Mouse (Mus musculus) forebrain, postnatal 0 days (tissue): ENCODE data around the gene Hcls1. TPM values are rescaled to one million over a fixed set of nuclear protein-coding genes. Genes with fewer than 3 reads are reported as not detected.

Source experiments
- ATAC-seq: fragments of 200-750 bp; cut with Nextera tagmentation; 2 replicates; pipeline ENCODE4 v1.8.0; 2017; ENCODE audit warnings: mild to moderate bottlenecking, moderate library complexity
- DNase-seq: peaks from one replicate; pipeline ENCODE4 v3.0.0-alpha.2; 2015
- H3K27ac ChIP-seq: fragments of 300-500 bp; sonication (generic); 2 replicates; pipeline ENCODE4 v1.5.1; 2014; ENCODE audit warnings: low read depth, mild to moderate bottlenecking, antibody characterized with exemption, low read length, moderate library complexity, mixed read lengths
- H3K27me3 ChIP-seq: fragments of 300-500 bp; sonication (generic); 2 replicates; pipeline ENCODE4 v1.6.1; 2014; ENCODE audit warnings: mild to moderate bottlenecking, low read length, mixed read lengths; ENCODE audit not compliant: insufficient read depth
- H3K36me3 ChIP-seq: fragments of 300-500 bp; sonication (generic); 2 replicates; pipeline ENCODE4 v1.6.1; 2014; ENCODE audit warnings: mild to moderate bottlenecking, moderate library complexity; ENCODE audit not compliant: insufficient read depth
- H3K4me1 ChIP-seq: fragments of 300-500 bp; sonication (generic); 2 replicates; pipeline ENCODE4 v1.6.1; 2014; ENCODE audit warnings: antibody characterized with exemption; ENCODE audit not compliant: insufficient read depth
- H3K4me2 ChIP-seq: fragments of 300-500 bp; sonication (generic); 2 replicates; pipeline ENCODE4 v1.6.1; 2014; ENCODE audit warnings: low read depth, mild to moderate bottlenecking, moderate library complexity
- H3K4me3 ChIP-seq: fragments of 300-500 bp; sonication (generic); 2 replicates; pipeline ENCODE4 v1.5.1; 2014; ENCODE audit warnings: low read depth, low read length, mixed read lengths
- H3K9ac ChIP-seq: fragments of 300-500 bp; sonication (generic); 2 replicates; pipeline ENCODE4 v1.6.1; 2014; ENCODE audit warnings: mild to moderate bottlenecking
- H3K9me3 ChIP-seq: fragments of 300-500 bp; sonication (generic); 2 replicates; pipeline ENCODE4 v1.6.1; 2016; ENCODE audit warnings: low read length
- CTCF ChIP-seq: sonication (generic); IDR thresholded peaks from 2 replicates; pipeline ENCODE4 v1.5.1; 2016; ENCODE audit warnings: antibody characterized with exemption, control low read depth, low read depth
- WGBS: fragments of 180-500 bp; shearing (Covaris S2); extraction: QIAGEN DNeasy Blood & Tissue Kit; methylation state at CpG from one replicate; pipeline ENCODE4 v1.1.7; 2014; 5-methylcytosine and 5-hydroxymethylcytosine counted together
- polyA plus RNA-seq: library from polyadenylated mRNA; unstranded; fragments of >200 nt; fragmentation: Nextera tagmentation; extraction: Ambion mirVana; gene quantifications from 2 replicates; pipeline ENCODE4 v1.2.1, GENCODE M21; 2015
- total RNA-seq: library from RNA; depleted of rRNA; stranded (reverse); fragments of >200 nt; gene quantifications from 2 replicates; pipeline ENCODE4 v1.2.3, GENCODE M21; 2014

Gene Hcls1
- total and polyA plus RNA-seq, 2 experiments from 2014 or later: 1.8 to 2.3 TPM

DNA sequence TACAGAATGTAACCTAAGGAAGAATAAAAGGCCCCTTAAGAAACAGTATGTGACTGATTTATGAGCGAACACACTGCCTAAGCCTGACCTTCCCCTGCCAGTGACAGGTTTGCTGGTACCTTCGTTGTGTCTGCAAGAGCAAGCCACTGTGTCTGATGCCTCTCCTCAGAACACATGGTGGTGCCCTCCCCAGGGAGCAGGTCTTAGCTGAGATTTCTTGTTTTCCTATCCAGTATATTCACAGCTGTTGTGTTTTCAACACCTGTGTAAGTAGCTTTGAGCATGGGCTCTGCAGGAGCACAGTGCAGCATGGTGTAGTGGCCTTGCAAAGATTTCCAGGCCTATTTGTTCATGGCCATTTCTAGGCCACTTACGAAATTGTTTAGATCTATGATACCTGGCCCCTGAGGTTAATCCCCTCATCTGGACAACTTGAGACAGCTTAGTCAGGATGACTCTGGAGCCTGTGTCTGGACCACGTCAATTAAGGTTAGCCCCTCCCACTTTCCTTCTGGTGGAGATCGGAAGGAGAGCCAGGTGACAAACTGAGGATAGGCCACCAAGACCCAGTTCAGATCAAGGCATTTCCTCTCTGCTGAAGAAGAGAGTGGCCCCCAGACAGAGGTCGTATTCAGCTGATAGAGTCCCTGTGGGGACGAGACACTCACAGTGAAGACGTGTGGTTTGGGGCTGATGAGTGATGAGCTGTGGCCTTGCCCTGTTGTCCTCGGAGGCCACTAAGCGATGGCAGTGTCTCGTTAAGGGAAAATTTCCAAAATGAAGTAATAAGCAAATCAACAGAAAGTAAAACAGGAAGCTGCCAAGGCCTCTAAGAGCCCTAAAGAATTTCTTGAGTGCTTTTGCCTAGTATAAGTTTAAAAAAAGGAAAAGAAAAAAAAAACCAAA lies 4.3 kb upstream of the Hcls1 start:
- Histone ChIP-seq H3K4me1 (no peaks in the 10 kb centered on the region), H3K36me3 (peaks cover 73% of the 10 kb centered on the region), H3K9me3 (no peaks in the 10 kb centered on the region), H3K4me2 (no peak overlapping the region), H3K4me3 (no peak overlapping the region), H3K27me3 (no peaks in the 10 kb centered on the region), H3K9ac (no peak overlapping the region), H3K27ac (no peak overlapping the region)
- no peak for TF ChIP-seq CTCF
- 84% methylated on average over 11 of the region's 11 CpGs for WGBS
- ATAC-seq: no peak
- no peak for DNase-seq

DNA sequence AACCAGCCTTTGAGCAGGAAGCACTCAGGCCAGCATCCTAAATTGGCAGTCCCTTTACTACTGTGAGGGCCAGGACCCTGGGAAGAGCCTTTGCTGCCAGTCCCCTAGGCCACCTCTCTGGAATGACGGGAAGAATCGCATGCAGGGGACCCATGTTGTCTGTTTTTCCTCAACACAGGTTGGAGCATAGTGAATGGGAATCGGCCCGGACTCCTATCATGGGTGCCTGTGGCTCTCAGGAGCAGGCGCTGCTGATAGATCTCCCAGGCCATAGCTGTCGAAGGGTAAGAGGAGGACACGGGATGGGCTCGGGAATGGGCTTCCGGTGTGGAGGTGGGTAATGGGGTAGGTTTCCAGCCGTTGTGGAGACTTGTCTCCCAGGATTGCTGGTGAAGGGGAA lies 3.4 kb upstream of the Hcls1 start:
- Histone ChIP-seq H3K27ac (no peak overlapping the region), H3K4me1 (no peaks in the 10 kb centered on the region), H3K9ac (no peak overlapping the region), H3K4me3 (no peak overlapping the region), H3K9me3 (no peaks in the 10 kb centered on the region), H3K36me3 (peaks cover 65% of the 10 kb centered on the region), H3K4me2 (no peak overlapping the region), H3K27me3 (no peaks in the 10 kb centered on the region)
- no peak for DNase-seq
- WGBS: 94% methylated on average over 10 of the region's 10 CpGs
- TF ChIP-seq CTCF: no peak
- no peak for ATAC-seq

DNA sequence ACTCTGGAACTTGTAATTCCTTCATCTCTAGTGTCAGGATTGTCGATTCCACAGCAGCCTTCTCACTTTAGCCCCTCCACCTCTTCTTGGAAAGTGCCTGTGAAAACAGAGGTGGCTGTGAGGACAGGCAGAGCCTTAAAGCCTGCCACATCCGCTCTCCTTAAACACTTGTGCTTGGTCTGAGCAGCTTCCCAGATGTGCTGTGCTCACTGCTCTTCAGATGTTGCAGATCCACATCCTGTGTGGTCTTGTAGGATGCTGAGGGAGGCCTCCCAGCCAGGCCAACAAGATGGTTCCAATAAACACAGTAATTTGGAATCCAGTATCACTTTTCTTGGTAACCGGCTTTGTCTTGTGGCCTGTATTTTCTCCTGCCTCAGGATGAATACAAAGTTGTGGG lies 2.8 kb upstream of the Hcls1 start:
- H3K36me3 ChIP-seq: peaks cover 59% of the 10 kb centered on the region
- 90% methylated on average over 3 of the region's 3 CpGs for WGBS
- no peaks in the 10 kb centered on the region for H3K4me1 ChIP-seq
- ATAC-seq (no peak), DNase-seq (no peak)
- TF ChIP-seq CTCF: no peak
- H3K4me2 ChIP-seq: no peak overlapping the region
- H3K27me3 ChIP-seq: no peaks in the 10 kb centered on the region
- no peak overlapping the region for H3K4me3 ChIP-seq
- H3K9ac ChIP-seq: no peak overlapping the region
- H3K27ac ChIP-seq: no peak overlapping the region
- no peaks in the 10 kb centered on the region for H3K9me3 ChIP-seq

DNA sequence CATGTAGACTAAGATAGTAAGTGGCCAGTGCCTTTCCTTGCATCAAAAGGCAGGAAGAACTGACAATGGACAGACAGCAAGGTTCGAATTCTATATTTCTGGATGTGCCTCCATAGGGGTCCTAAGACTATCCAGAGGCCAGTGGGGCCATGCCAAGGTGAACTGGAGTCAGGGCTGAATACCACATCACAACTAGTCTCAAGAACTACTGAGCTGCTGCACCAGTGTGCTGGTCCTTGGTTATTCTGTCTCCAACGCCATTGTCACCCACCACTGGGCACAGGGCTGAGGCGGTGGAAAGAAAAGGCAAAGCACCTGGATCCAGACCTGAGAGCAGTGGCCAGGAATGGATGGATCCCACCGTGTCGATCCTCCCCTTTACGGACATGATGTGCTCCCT lies 2.2 kb upstream of the Hcls1 start:
- Histone ChIP-seq H3K4me2 (no peak overlapping the region), H3K4me3 (no peak overlapping the region), H3K27ac (no peak overlapping the region), H3K4me1 (no peaks in the 10 kb centered on the region), H3K36me3 (peaks cover 54% of the 10 kb centered on the region), H3K9me3 (no peaks in the 10 kb centered on the region), H3K27me3 (no peaks in the 10 kb centered on the region), H3K9ac (no peak overlapping the region)
- WGBS: 92% methylated on average over 6 of the region's 6 CpGs
- DNase-seq: no peak
- ATAC-seq: no peak
- TF ChIP-seq CTCF: no peak

DNA sequence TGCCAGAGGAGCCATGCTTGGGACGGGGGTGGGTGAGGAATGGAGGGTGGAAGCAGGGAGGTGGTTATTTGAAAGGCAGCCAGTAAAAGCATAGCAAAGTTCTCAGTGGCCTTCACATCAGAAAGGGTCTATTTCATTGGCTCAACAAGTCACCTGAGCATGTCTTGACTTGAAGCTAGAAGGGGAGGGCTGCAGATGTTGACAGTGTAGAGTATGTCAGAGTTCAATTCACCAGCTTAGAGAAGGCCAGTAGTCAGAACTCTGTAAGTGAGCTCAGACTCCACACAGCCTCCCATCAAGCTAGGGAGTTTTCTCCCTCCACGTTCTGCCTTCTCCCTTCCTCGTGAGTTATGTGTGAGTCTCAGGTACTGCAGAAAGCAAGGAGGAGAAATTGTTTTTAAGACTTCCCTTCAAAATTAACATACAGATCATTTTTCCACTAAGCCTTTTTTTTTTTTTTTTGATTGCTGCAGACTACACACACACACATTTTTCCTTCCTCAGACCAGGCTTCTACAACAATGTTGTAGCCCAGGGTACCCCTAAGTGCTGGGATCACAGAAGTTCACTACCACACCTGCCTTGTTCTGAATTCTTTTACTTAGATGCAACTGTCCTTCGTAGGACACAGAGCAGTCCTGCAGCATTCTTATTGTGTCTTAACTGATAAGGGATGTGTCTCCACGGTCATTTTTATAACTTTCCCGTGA lies 497 bp upstream of the Hcls1 start:
- H3K27ac ChIP-seq: no peak overlapping the region
- no peak overlapping the region for H3K4me3 ChIP-seq
- H3K9me3 ChIP-seq: no peaks in the 10 kb centered on the region
- H3K4me2 ChIP-seq: no peak overlapping the region
- ATAC-seq (no peak), DNase-seq (no peak)
- TF ChIP-seq CTCF: no peak
- H3K27me3 ChIP-seq: no peaks in the 10 kb centered on the region
- H3K4me1 ChIP-seq: no peaks in the 10 kb centered on the region
- no peak overlapping the region for H3K9ac ChIP-seq
- peaks cover 37% of the 10 kb centered on the region for H3K36me3 ChIP-seq
- WGBS: 83% methylated on average over 6 of the region's 6 CpGs

DNA sequence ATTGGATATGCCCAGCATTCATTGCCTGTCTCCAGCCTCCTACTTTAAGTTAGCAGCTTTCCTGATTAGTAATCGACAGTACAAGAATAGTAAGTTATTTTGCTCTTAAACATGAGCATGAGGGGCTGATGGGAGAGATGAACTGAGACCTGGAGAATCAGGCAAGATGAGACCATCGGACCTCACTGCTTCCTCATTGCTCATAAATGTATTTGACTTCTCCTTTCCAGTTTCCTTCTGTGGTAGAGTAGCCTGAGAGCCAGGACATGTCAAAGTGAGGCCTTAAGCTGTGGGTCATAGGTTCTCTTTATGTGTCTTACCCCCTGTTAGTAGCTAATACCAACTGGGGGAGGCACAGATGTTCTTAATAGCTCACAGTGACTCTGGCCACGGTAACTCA lies 1.0 kb downstream of the Hcls1 start:
- 93% methylated on average over 3 of the region's 3 CpGs for WGBS
- ATAC-seq: no peak
- no peak overlapping the region for H3K4me2 ChIP-seq

DNA sequence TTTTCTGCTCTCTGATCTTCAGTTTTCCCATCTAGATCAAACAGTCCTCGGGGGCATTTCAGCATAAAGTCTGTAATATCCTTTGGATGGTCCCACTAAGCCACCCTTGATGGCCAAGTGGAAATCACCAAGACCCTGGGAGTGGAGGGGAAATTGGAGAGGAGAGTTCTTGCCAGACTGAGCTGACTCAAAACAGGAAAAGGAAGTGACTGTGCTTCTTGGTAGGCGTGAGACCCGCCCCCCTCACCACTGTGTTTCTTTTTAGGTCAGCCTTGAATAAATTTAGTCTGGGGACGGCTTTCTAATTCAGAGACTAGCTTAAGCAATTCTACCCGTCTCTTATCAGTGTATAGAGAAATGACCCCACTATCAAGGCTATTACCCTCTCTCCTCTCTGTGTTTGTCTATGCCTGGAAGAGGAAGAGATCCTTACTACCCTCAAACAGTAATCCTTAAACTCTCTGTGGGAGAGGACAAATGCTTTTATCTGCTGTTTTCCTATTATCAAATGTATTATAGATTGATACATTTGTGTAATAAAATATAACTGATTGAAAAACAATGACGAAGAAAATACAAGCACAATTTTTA lies 6.4 kb downstream of the Hcls1 start:
- 74% methylated on average over 6 of the region's 6 CpGs for WGBS
- TF ChIP-seq CTCF: no peak

More for the DNA sequence above, 1.0 kb downstream of the Hcls1 start:
- TF ChIP-seq CTCF: no peak
- Histone ChIP-seq H3K4me3 (no peak overlapping the region), H3K4me1 (no peaks in the 10 kb centered on the region), H3K9me3 (no peaks in the 10 kb centered on the region), H3K27me3 (no peaks in the 10 kb centered on the region), H3K27ac (no peak overlapping the region), H3K36me3 (peaks cover 22% of the 10 kb centered on the region), H3K9ac (no peak overlapping the region)
- DNase-seq: no peak

More for the DNA sequence above, 6.4 kb downstream of the Hcls1 start:
- Histone ChIP-seq H3K4me2 (no peak overlapping the region), H3K9me3 (no peaks in the 10 kb centered on the region), H3K27ac (no peak overlapping the region), H3K27me3 (no peaks in the 10 kb centered on the region), H3K4me3 (no peak overlapping the region), H3K9ac (no peak overlapping the region), H3K4me1 (no peaks in the 10 kb centered on the region), H3K36me3 (no peaks in the 10 kb centered on the region)
- DNase-seq (no peak), ATAC-seq (no peak)
